Mouse (Mus musculus): ENCODE measurements around the gene Milr1. TPM values are rescaled to one million over a fixed set of nuclear protein-coding genes. Genes with fewer than 3 reads are reported as not detected.
A peak's percentile ranks its signal among the peaks of the same experiment; 100 is the strongest.

The Milr1 gene
- total RNA-seq, 1 experiment = 0.58 TPM

DNA sequence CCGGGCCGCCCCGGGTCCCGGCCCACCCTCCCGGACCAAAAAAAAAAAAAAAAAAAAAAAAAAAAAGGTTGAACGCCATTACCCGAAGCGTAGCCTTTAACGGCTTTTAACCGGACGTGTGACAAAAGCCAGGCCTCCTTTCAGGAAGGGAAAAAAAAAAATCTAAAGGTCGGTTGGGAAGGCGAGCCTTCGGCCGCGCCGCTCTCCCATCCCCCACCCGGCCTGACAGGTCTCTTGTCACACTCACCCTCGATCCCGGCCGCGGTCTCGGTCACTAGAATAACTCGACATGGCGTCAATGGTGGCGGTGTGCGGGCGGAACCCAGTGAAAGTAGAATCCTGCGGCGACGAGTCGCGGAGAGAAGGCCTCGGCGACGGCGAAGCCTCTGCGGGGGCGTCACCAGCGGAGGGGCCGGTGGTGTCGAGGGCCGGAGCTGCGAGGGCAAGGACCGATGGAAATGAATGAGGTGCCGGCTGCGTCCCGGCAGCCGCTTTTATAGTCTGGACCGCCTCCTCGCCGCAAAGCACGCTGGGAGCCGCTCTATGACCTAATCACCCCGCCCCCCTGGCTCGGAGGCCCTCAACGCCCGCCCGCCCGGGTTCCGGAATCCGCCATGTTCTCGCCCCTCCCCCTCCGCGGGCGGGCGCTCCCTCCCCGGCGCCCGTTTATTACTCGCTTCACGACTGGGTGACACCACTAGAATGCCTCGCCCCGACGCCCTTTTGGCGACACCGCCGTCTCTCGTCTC is 37.2 kb downstream of the Milr1 start:
- Histone ChIP-seq H3K4me3 (ENCODE audit: insufficient read depth in 1 of 2, low read depth in 1 of 2, low read length in 2 of 2, poor library complexity in 1 of 2, severe bottlenecking in 1 of 2) (peak overlapping the region; percentile 89 to 96), H3K9me3 (ENCODE audit: control insufficient read depth, insufficient read depth, low read depth, low read length) (no peaks in the 10 kb centered on the region), H3K27ac (ENCODE audit: insufficient read depth, low read depth, low read length, poor library complexity, severe bottlenecking) (peak overlapping the region; percentile 99), H3K36me3 (ENCODE audit: control insufficient read depth, insufficient read depth, low read length, poor library complexity, severe bottlenecking) (peaks cover 31% of the 10 kb centered on the region), H3K4me1 (ENCODE audit: control insufficient read depth in 2 of 2, insufficient read depth in 2 of 2, low read length in 2 of 2, poor library complexity in 1 of 2) (peaks cover 0 to 2% of the 10 kb centered on the region in 2 experiments; a peak in 1 of 4 replicates), H3K9ac (ENCODE audit: insufficient read depth, low read depth, low read length, poor library complexity, severe bottlenecking) (peak overlapping the region; percentile 97)
- peak; percentile 88 for DNase-seq (ENCODE audit: low read depth, low spot score)
- TF ChIP-seq ZNF384 (IDR thresholded peaks at IDR 0.05; ENCODE audit: low read depth, low read length) (peak; percentile 84), CHD2 (IDR thresholded peaks at IDR 0.05; ENCODE audit: low read depth, low read length) (0 out of 2 replicates have a peak, but pooled peaks have one; percentile 9), MAFK (IDR thresholded peaks at IDR 0.05; ENCODE audit: insufficient read depth, low read depth, low read length) (no peak), HCFC1 (IDR thresholded peaks at IDR 0.05; ENCODE audit: borderline replicate concordance, insufficient read depth, low read length) (peak; percentile 78; the same call in 1 of the 2 replicates), ZC3H11A (IDR thresholded peaks at IDR 0.05; ENCODE audit: borderline replicate concordance, low read depth, low read length) (no peak)
- in situ Hi-C loops (cut with MboI; ENCODE audit: low sequenced_read_pairs in 2 of 2, unreplicated experiment in 2 of 2) = no loop called here

DNA sequence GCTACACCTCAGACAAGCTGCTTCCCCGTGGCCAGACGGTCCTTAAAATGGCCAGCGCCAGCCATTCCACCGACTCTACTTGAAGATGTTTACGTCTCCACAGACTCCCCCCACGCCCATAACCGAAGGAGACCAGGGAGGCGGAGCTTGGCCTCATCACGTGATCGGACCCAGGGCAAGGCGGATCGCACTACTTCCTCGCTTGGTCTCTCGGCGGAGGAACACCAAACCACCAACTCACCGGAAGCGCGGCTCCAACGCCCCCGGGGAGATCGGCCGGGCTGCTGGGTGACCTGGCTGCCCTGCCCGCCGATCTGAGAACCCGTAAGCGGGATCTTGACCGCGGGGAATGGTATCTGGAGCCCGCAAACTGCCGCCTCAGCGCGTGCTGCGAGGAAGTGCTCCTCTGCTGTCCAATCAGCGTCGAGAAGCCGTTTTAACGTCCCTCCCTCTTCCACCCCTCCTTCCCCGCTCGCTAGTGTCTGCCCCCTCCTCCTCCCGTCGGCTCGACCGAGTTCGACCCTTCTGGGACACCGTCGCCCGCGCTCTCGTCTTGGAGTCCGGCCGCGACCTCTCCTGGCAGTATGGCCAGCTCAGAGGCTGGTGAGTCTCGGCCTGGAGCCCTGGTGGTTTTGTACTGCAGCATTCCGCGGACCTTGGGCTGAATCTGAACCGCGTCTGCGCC is 37.9 kb downstream of the Milr1 start, which contains the start of the genes Ddx5 and Cep95:
Gene Ddx5, minus strand, starts transcription at position 411 of the 685 bp plus-strand sequence.
Gene Cep95, plus strand, starts transcription at position 478 of the 685 bp plus-strand sequence.
- Histone ChIP-seq H3K9ac (ENCODE audit: insufficient read depth, low read depth, low read length, poor library complexity, severe bottlenecking) (peak within 1 kb of the TSS; percentile 97), H3K4me3 (ENCODE audit: insufficient read depth in 1 of 2, low read depth in 1 of 2, low read length in 2 of 2, poor library complexity in 1 of 2, severe bottlenecking in 1 of 2) (peak within 1 kb of the TSS; percentile 89 to 96), H3K36me3 (ENCODE audit: control insufficient read depth, insufficient read depth, low read length, poor library complexity, severe bottlenecking) (peaks cover 24% of the 10 kb centered on the region), H3K9me3 (ENCODE audit: control insufficient read depth, insufficient read depth, low read depth, low read length) (no peaks in the 10 kb centered on the region), H3K27ac (ENCODE audit: insufficient read depth, low read depth, low read length, poor library complexity, severe bottlenecking) (peak within 1 kb of the TSS; percentile 99), H3K4me1 (ENCODE audit: control insufficient read depth in 2 of 2, insufficient read depth in 2 of 2, low read length in 2 of 2, poor library complexity in 1 of 2) (peaks cover 0 to 2% of the 10 kb centered on the region in 2 experiments; a peak in 1 of 4 replicates)
- TF ChIP-seq ZC3H11A (IDR thresholded peaks at IDR 0.05; ENCODE audit: borderline replicate concordance, low read depth, low read length) = no peak
- peak; percentile 68 for TF ChIP-seq MAFK (IDR thresholded peaks at IDR 0.05; ENCODE audit: insufficient read depth, low read depth, low read length)
- peak; percentile 70; the same call in 1 of the 2 replicates for TF ChIP-seq HCFC1 (IDR thresholded peaks at IDR 0.05; ENCODE audit: borderline replicate concordance, insufficient read depth, low read length)
- DNase-seq (ENCODE audit: low read depth, low spot score) = peak; percentile 99
- in situ Hi-C loops (cut with MboI; ENCODE audit: low sequenced_read_pairs in 2 of 2, unreplicated experiment in 2 of 2) = no loop called here

GRCm38 (mm10) chr11:106789649-106790048 is 38.6 kb downstream of the Milr1 start:
- Histone ChIP-seq H3K27ac (ENCODE audit: insufficient read depth, low read depth, low read length, poor library complexity, severe bottlenecking) (no peak overlapping the region; the same call in 1 of the 2 replicates), H3K4me1 (ENCODE audit: control insufficient read depth in 2 of 2, insufficient read depth in 2 of 2, low read length in 2 of 2, poor library complexity in 1 of 2) (peaks cover 0 to 2% of the 10 kb centered on the region in 2 experiments; a peak in 1 of 4 replicates), H3K4me3 (ENCODE audit: insufficient read depth in 1 of 2, low read depth in 1 of 2, low read length in 2 of 2, poor library complexity in 1 of 2, severe bottlenecking in 1 of 2) (peak overlapping the region; percentile 89 to 93), H3K36me3 (ENCODE audit: control insufficient read depth, insufficient read depth, low read length, poor library complexity, severe bottlenecking) (peaks cover 24% of the 10 kb centered on the region), H3K9me3 (ENCODE audit: control insufficient read depth, insufficient read depth, low read depth, low read length) (no peaks in the 10 kb centered on the region), H3K9ac (ENCODE audit: insufficient read depth, low read depth, low read length, poor library complexity, severe bottlenecking) (peak overlapping the region; percentile 97)
- no peak for DNase-seq (ENCODE audit: low read depth, low spot score)
- in situ Hi-C loops (cut with MboI; ENCODE audit: low sequenced_read_pairs in 2 of 2, unreplicated experiment in 2 of 2) = no loop called here
- TF ChIP-seq ZC3H11A (IDR thresholded peaks at IDR 0.05; ENCODE audit: borderline replicate concordance, low read depth, low read length) = no peak
- TF ChIP-seq MAFK (IDR thresholded peaks at IDR 0.05; ENCODE audit: insufficient read depth, low read depth, low read length) = no peak
- no peak for TF ChIP-seq HCFC1 (IDR thresholded peaks at IDR 0.05; ENCODE audit: borderline replicate concordance, insufficient read depth, low read length)
- no peak for TF ChIP-seq ZNF384 (IDR thresholded peaks at IDR 0.05; ENCODE audit: low read depth, low read length)
- TF ChIP-seq CHD2 (IDR thresholded peaks at IDR 0.05; ENCODE audit: low read depth, low read length) = no peak

GRCm38 (mm10) chr11:106793846-106794245 is 42.8 kb downstream of the Milr1 start:
- peaks cover 0 to 2% of the 10 kb centered on the region in 2 experiments; a peak in 1 of 4 replicates for H3K4me1 ChIP-seq (ENCODE audit: control insufficient read depth in 2 of 2, insufficient read depth in 2 of 2, low read length in 2 of 2, poor library complexity in 1 of 2)
- no peak overlapping the region for H3K4me3 ChIP-seq (ENCODE audit: insufficient read depth in 1 of 2, low read depth in 1 of 2, low read length in 2 of 2, poor library complexity in 1 of 2, severe bottlenecking in 1 of 2)
- no peak for TF ChIP-seq ZNF384 (IDR thresholded peaks at IDR 0.05; ENCODE audit: low read depth, low read length)
- no peak for TF ChIP-seq HCFC1 (IDR thresholded peaks at IDR 0.05; ENCODE audit: borderline replicate concordance, insufficient read depth, low read length)
- no peak for TF ChIP-seq CHD2 (IDR thresholded peaks at IDR 0.05; ENCODE audit: low read depth, low read length)
- TF ChIP-seq ZC3H11A (IDR thresholded peaks at IDR 0.05; ENCODE audit: borderline replicate concordance, low read depth, low read length) = no peak
- TF ChIP-seq MAFK (IDR thresholded peaks at IDR 0.05; ENCODE audit: insufficient read depth, low read depth, low read length) = no peak
- H3K36me3 ChIP-seq (ENCODE audit: control insufficient read depth, insufficient read depth, low read length, poor library complexity, severe bottlenecking) = peaks cover 13% of the 10 kb centered on the region
- no peak overlapping the region for H3K27ac ChIP-seq (ENCODE audit: insufficient read depth, low read depth, low read length, poor library complexity, severe bottlenecking)
- H3K9ac ChIP-seq (ENCODE audit: insufficient read depth, low read depth, low read length, poor library complexity, severe bottlenecking) = no peak overlapping the region
- H3K9me3 ChIP-seq (ENCODE audit: control insufficient read depth, insufficient read depth, low read depth, low read length) = no peaks in the 10 kb centered on the region
- in situ Hi-C loops (cut with MboI; ENCODE audit: low sequenced_read_pairs in 2 of 2, unreplicated experiment in 2 of 2) = no loop called here
- DNase-seq (ENCODE audit: low read depth, low spot score) = no peak

Data from ES-E14 (cell line).